Mouse (Mus musculus): ENCODE results near the gene Ankrd65. TPM values are rescaled to one million over a fixed set of nuclear protein-coding genes. Genes with fewer than 3 reads are reported as not detected.
"Not testable (repeated sequence)": the region's sequence is repeated elsewhere in the genome, so short reads cannot be mapped to it uniquely, and the experiment has no call there.

Ankrd65 gene
- not detected in 2 replicates for polyA plus RNA-seq (2015; fragmentation: Nextera tagmentation; extraction: Ambion mirVana)

- Histone ChIP-seq H3K27ac (no peak within 1 kb of the TSS), H3K9ac (no peak within 1 kb of the TSS), H3K9me3 (no peaks in the 10 kb centered on the region), H3K4me2 (no peak within 1 kb of the TSS), H3K4me3 (no peak within 1 kb of the TSS), H3K36me3 (no peaks in the 10 kb centered on the region), H3K4me1 (replicated peaks) (peaks cover 7% of the 10 kb centered on the region; the same call in 1 of the 2 replicates), H3K27me3 (peaks cover 6% of the 10 kb centered on the region; the same call in 1 of the 2 replicates)
- no peak for ATAC-seq (ENCODE audit: low FRiP score)
- 73% methylated on average over 3 of the region's 3 CpGs for WGBS
These were observed at the start of gene Ankrd65 for GRCm38 (mm10) chr4:155790021-155790489. Ankrd65 (plus strand) TSS chr4:155790439.

GRCm38 (mm10) chr4:155740681-155741080 lies 49.6 kb upstream of the Ankrd65 start:
- WGBS = 92% methylated on average over 10 of the region's 10 CpGs
- not testable (repeated sequence) for ATAC-seq (ENCODE audit: low FRiP score); H3K27ac ChIP-seq; H3K4me3 ChIP-seq; H3K9ac ChIP-seq; H3K4me2 ChIP-seq; H3K27me3 ChIP-seq; H3K9me3 ChIP-seq
- Histone ChIP-seq H3K36me3 (peaks cover 87% of the 10 kb centered on the region), H3K4me1 (replicated peaks) (peaks cover 24% of the 10 kb centered on the region)

DNA sequence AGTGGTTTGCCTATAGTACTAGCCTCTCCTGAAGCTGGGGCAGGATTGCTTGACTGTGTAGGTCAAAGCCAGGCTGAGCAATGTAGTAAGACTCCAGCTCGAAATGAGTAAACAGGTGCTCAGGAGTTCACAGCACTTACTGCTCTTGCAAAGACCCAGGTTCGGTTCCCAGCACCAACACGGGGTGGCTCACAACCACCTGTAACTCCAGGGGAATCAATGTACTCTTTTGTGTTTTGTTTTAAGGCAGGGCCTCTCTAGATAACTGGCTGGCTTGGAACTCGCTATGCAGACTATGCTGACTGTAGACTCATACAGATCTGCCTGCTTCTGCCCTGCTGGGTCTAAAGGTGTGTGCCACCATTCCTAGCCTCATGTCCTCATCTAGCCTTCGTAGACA lies 47.6 kb upstream of the Ankrd65 start:
- Histone ChIP-seq H3K9ac (no peak overlapping the region), H3K9me3 (no peaks in the 10 kb centered on the region), H3K27ac (no peak overlapping the region), H3K4me1 (replicated peaks) (peaks cover 4% of the 10 kb centered on the region), H3K4me2 (no peak overlapping the region), H3K27me3 (no peaks in the 10 kb centered on the region), H3K4me3 (no peak overlapping the region), H3K36me3 (peaks cover 97% of the 10 kb centered on the region)
- no peak for ATAC-seq (ENCODE audit: low FRiP score)
- WGBS = 92% methylated on average over 5 of the region's 5 CpGs

DNA sequence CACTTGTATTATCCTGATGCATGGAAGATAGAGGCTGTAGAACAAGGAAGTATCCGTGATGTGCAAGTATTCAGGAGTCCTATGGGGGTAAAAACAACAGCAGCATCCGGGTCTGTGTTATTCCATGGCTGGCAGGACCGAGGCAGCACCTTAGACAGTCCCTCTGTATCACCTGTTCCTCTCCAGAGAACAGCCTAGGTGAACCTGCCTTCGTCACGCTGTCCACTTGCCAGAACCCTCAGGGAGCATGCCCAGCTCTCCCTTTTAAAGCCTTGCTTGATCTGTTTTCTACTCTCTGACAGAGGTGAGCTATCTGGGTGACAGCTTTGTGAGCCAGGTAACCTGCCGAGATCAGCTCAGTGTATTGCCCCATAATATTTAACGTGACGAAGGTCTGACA lies 45.8 kb upstream of the Ankrd65 start:
- WGBS = 95% methylated on average over 8 of the region's 8 CpGs
- Histone ChIP-seq H3K27ac (no peak overlapping the region), H3K4me2 (no peak overlapping the region), H3K4me1 (replicated peaks) (no peaks in the 10 kb centered on the region; the same call in 1 of the 2 replicates), H3K36me3 (peaks cover 98% of the 10 kb centered on the region), H3K9ac (no peak overlapping the region), H3K27me3 (no peaks in the 10 kb centered on the region), H3K9me3 (no peaks in the 10 kb centered on the region), H3K4me3 (no peak overlapping the region)
- ATAC-seq (ENCODE audit: low FRiP score) = no peak

GRCm38 (mm10) chr4:155745136-155745535 lies 45.1 kb upstream of the Ankrd65 start:
- no peaks in the 10 kb centered on the region for H3K9me3 ChIP-seq

GRCm38 (mm10) chr4:155746036-155746548 lies 44.1 kb upstream of the Ankrd65 start:
- peaks cover 98% of the 10 kb centered on the region for H3K36me3 ChIP-seq
- no peaks in the 10 kb centered on the region for H3K9me3 ChIP-seq
- no peak overlapping the region for H3K9ac ChIP-seq
- no peak overlapping the region for H3K4me3 ChIP-seq
- no peak for ATAC-seq (ENCODE audit: low FRiP score)
- H3K27me3 ChIP-seq = no peaks in the 10 kb centered on the region
- H3K27ac ChIP-seq = no peak overlapping the region
- no peak overlapping the region for H3K4me2 ChIP-seq
- WGBS = 89% methylated on average over 8 of the region's 8 CpGs
- no peaks in the 10 kb centered on the region for H3K4me1 ChIP-seq (replicated peaks)

More at GRCm38 (mm10) chr4:155745136-155745535, 45.1 kb upstream of the Ankrd65 start:
- WGBS = 96% methylated on average over 5 of the region's 5 CpGs
- Histone ChIP-seq H3K4me2 (no peak overlapping the region), H3K4me1 (replicated peaks) (no peaks in the 10 kb centered on the region; the same call in 1 of the 2 replicates), H3K4me3 (no peak overlapping the region), H3K9ac (no peak overlapping the region), H3K36me3 (peaks cover 98% of the 10 kb centered on the region), H3K27me3 (no peaks in the 10 kb centered on the region), H3K27ac (no peak overlapping the region)
- ATAC-seq (ENCODE audit: low FRiP score) = no peak

- no peak overlapping the region for H3K9ac ChIP-seq
- H3K4me2 ChIP-seq = no peak overlapping the region
- no peak overlapping the region for H3K4me3 ChIP-seq
- peaks cover 98% of the 10 kb centered on the region for H3K36me3 ChIP-seq
- 91% methylated on average over 17 of the region's 17 CpGs for WGBS
- no peaks in the 10 kb centered on the region for H3K9me3 ChIP-seq
- H3K27ac ChIP-seq = no peak overlapping the region
- no peaks in the 10 kb centered on the region for H3K27me3 ChIP-seq
- no peaks in the 10 kb centered on the region for H3K4me1 ChIP-seq (replicated peaks)
- ATAC-seq (ENCODE audit: low FRiP score) = no peak
These were observed 43.4 kb upstream of the Ankrd65 start for GRCm38 (mm10) chr4:155746575-155747490.

GRCm38 (mm10) chr4:155757011-155757410 lies 33.2 kb upstream of the Ankrd65 start:
- Histone ChIP-seq H3K4me2 (no peak overlapping the region), H3K4me3 (no peak overlapping the region), H3K27ac (no peak overlapping the region), H3K9me3 (no peaks in the 10 kb centered on the region), H3K4me1 (replicated peaks) (peaks cover 31% of the 10 kb centered on the region), H3K27me3 (no peaks in the 10 kb centered on the region), H3K36me3 (peaks cover 54% of the 10 kb centered on the region), H3K9ac (no peak overlapping the region)
- no peak for ATAC-seq (ENCODE audit: low FRiP score)
- WGBS = 95% methylated on average over 12 of the region's 12 CpGs

- 4% methylated on average over 10 of the region's 10 CpGs for whole genome bisulfite sequencing
- Histone ChIP-seq H3K27me3 (no peaks in the 10 kb centered on the region), H3K4me3 (peak overlapping the region; percentile 90), H3K4me1 (replicated peaks) (peaks cover 34% of the 10 kb centered on the region), H3K4me2 (peak overlapping the region; percentile 99), H3K36me3 (peaks cover 26% of the 10 kb centered on the region), H3K27ac (no peak overlapping the region), H3K9ac (peak overlapping the region; percentile 88), H3K9me3 (no peaks in the 10 kb centered on the region)
- ATAC-seq (ENCODE audit: low FRiP score) = no peak
These were observed 30.2 kb upstream of the Ankrd65 start for GRCm38 (mm10) chr4:155759862-155760612.

GRCm38 (mm10) chr4:155760613-155761355 lies 29.5 kb upstream of the Ankrd65 start, which contains the start of gene Atad3a:
Atad3a (minus strand) TSS chr4:155761093.
- peak; percentile 96 for ATAC-seq (ENCODE audit: low FRiP score)
- Histone ChIP-seq H3K36me3 (peaks cover 19% of the 10 kb centered on the region), H3K9me3 (no peaks in the 10 kb centered on the region), H3K9ac (peak within 1 kb of the TSS; percentile 88), H3K27me3 (no peaks in the 10 kb centered on the region), H3K4me3 (peak within 1 kb of the TSS; percentile 90), H3K4me2 (peak within 1 kb of the TSS; percentile 99), H3K27ac (peak within 1 kb of the TSS; percentile 66), H3K4me1 (replicated peaks) (peaks cover 34% of the 10 kb centered on the region)
- WGBS = under 1% methylated on average over 68 of the region's 68 CpGs

DNA sequence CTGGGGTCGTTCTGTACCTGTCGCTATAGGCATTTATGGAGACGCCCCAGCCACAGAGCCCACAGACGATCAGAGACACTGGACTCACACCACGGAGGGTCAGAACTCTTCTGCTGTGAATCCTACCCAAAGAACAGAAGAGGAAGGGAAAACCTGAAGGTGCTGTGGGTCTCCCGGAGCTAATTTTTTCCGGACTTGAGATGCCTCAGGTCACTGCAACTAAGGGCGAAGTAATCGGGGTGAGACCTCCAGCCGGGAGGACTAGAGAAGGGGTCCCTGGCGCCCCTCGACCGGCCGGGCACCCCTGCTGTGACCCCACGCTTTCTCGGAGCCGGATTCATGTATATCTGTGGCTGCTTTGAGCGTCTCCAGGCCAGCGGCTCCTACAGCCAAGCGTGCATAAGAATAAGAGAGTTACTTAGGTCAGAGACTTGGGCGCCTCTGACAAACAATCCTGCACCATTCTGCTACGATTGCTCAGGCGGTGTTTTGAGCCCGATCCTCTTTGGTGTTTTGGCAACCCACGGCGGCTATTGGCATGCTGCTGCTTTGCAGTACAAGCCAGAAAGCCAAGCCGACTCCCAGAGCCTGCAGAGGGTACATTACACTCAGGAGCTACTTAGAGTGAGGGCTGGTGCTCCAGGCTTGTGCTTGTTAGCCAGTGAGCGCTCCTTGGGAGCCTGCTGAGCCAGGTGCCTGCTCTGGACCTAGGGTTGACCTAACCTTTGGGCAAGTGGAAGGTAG lies 28.7 kb upstream of the Ankrd65 start:
- ATAC-seq (ENCODE audit: low FRiP score) = peak; percentile 56
- H3K4me2 ChIP-seq = peak overlapping the region; percentile 99
- H3K9ac ChIP-seq = peak overlapping the region; percentile 80
- H3K4me3 ChIP-seq = peak overlapping the region; percentile 90
- 3% methylated on average over 28 of the region's 28 CpGs for WGBS
- H3K9me3 ChIP-seq = no peaks in the 10 kb centered on the region
- no peaks in the 10 kb centered on the region for H3K27me3 ChIP-seq
- peaks cover 34% of the 10 kb centered on the region for H3K4me1 ChIP-seq (replicated peaks)
- peaks cover 11% of the 10 kb centered on the region for H3K36me3 ChIP-seq
- H3K27ac ChIP-seq = peak overlapping the region; percentile 37
